Mouse (Mus musculus): ENCODE measurements around the gene Mrln.

Mrln gene

DNA sequence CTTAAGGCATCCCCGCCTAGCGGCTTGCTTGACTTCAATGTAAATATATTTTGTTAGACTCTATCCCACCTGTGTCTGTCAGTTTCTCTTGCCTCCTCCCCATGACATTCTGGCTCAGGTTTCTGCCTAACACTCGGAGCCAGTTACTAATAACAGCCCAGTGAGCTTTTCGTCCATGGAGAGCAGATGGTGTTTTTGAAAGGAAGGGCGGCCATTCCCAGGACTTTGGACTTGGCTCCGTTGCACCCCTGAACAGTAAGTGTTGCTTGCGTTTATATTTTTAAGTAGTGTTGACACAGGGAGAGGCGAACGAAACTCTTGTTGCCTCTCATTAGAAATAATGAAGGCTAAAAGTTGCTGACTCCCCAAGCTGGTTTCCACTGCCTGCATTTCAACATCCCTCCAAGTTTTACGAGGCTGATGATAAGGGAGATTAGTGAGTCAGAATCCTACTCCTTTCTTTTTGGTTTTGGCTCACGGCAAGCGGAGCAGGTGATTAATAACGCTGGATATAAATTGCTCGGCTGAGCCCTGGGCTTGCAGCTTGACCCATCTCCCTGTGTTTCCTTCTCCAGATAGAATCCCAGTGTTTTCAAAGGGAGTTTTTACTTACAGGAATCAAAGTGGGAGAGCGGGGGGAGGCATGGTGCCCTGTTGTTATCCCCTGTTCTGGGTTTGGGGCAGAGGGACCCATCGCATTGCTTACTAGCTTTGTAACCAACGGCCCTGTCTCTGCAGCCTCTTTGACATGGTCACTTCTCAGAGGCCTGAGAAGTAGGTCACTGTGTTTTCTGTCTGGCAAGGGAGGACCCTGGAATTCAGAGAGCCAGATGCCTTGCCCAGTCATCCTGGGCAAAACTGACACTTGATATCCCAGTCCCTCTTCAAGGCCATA lies at the start of gene Mrln:
Gene Mrln, plus strand, starts transcription at position 160 of the 895 bp plus-strand sequence.
- DNase-seq: peak in 1 of 2 experiments; percentile 34

DNA sequence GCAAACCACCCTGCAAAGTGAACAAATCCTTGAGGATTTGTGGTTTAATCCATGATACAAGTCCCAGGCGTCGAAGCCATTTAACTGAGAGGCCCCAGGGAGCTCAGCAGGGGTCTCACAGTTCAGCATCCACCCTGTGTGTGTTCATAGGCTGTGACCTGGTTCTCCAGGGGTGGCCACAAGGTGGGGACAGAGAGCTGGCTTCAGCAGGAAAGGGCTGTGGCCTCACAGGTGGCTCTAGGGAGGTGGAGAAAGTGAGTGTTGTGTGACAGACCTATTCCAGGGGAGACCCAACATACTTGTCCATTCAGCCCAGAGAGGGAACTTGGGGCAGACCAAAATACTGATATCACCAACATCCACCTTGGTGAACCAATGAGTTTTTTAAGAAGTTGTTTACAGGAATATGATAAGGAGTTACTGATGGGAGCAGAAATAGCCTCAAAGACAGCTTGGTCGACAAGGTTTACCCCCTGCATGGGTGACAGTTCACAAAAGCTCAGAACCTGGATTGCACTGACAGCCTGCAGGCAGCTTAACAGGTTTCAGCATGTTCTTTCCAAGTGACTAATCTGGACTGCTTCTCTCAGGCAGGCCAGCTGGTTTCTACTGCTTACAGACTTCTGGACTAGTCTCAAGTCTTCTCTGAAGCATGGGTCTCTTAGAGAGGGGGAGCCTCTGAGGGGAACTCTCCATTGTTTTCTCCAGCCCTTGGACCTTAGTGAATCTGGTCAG lies 47.9 kb upstream of the Mrln start:
- DNase-seq: peak; percentile 48 to 62

DNA sequence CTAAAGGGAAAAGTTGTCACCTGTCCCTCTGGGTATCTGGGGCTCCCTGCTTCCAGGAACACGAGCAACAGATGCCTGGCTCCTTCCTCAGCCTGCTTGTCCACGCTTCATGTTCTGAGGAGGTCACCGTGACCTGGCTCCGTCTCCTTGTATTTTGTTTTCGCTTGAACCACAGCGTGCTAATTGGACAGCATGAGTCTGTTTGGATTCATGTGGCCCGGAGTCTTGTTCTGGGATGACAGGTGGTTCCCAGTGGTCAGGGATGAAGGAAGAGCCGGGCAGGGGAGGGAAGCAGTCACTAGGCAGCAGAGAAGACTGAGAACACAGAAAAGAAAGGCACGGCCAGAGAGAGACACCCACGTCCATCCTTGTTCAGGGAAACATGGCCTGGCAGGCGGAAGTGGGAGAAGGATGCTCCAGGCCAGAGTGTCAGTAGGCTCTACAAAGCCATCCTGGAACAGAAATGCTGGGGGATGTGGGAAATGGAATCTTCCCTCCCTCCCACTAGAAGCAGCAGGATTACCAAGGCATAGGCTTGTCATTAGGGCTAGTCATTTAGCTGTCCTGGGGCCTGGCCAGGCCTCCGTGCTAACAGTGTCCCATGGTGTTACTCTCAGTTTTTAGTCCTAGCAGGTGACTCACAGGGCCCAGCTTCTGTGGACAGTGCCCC lies 44.7 kb upstream of the Mrln start:
- DNase-seq: no peak

DNA sequence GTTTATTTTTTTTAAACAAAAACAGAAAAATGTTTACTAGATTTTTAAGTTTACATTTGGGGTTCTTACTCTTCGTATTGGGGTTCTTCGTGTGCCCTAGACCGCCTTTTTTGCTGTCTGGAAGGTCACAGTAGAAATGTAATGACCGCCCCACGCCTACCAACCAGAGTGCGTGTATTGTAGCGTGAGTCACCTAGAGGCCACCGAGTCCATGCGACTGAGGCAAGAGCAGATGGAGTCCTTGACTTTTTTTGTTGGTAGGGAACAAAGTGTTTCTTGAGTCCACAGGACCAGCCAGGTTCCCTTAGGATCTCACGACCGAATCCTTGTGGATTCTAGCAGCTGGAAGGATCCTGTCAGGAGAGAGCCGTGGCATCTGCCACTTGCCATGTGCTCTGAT lies 43.7 kb upstream of the Mrln start:
- DNase-seq: no peak

DNA sequence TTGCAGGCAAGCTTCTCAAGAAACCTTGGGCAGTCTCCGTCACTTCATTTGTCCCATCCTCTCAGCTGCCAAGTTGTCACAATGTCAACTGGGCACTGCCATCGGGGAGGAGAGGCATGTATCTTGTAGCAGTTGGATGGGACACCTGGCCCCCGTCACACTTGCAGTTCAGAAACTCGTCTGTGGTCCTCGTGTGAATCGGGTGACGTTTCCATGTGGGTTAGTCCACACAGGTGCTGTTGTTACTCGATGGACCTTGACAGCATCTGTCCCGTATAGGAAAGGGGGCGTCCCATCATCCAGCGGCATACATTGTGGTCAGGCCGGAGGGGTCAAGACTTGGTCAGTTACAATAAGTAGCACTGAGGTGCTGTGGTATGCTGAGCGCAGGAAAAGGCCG lies 43.0 kb upstream of the Mrln start:
- no peak for DNase-seq

DNA sequence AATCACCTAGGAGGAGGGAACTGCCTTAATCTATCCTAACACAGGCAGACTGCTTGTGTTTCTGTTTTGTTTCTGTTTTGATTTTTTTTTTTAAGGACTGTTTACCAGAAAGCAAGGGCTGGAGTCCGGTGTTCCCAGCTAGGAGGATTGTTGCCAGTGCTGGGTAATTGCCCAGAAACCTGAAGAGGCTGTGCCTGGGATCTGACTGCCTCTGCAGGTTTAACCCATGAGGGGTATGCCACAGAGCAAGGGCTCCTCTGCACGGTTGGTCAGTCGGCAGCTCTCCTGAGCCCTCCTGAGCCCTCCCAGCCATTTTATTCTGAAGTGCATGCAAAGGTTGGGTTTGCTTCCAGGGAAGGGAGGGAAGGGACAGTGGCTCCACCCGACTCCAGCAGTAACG lies 40.8 kb upstream of the Mrln start:
- DNase-seq: no peak

DNA sequence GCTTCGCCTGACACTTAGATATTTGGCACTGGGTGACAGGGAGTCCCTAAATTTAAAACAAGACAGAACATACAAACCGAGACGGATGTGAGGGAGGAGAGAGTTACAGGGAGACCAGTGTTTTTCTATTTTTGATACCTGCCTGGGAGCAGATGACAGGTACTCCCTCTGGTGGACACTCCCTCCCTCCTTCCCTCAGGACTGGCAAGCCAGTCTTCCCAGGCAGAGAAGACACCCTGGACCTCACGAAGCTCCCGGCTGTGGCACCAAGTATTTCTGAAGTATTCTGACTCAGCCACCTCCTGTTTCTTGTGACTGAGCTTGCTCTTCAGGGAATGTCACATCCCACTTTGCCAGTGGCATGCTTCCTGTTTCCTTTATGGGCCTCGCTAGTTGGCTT lies 38.6 kb upstream of the Mrln start:
- peak in 1 of 2 experiments; percentile 52 for DNase-seq

DNA sequence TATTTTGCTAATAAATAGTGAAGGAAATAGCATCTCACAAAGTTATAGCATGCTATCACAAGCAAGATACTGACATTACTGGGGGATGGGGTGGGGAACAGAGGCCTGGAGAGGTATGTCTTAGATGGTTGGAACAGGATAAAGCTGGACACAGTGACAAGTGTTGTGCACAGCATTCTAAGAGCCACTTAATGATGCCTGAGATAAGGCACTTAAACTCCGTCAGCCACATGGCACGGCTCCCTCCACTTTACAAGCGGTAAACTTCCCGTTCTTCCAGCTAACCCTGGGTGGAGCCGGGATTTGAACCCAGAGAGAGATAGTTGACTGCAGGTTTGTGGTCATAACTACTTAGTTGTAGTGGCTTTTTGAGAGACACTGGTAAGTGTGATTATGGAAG lies 38.0 kb upstream of the Mrln start:
- DNase-seq: no peak

DNA sequence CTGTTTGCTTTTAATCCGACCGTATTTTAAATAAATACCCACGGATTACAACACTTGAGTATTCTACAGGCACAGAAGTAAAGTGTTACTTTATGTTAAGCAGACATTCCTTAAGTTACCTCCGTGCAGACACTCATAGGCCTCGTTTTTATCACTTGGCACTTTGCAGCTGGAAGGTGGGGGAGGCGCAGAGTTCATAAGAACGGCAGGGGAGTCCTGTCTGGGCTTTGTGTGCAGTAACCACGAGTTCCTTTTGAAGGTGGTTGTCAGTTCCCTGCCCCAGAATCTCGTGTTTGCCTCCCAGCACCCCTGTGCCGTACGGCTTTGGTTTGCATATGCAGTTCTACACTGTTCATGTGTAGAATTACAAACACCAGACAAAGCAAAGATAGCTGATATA lies 36.8 kb upstream of the Mrln start:
- DNase-seq: no peak

DNA sequence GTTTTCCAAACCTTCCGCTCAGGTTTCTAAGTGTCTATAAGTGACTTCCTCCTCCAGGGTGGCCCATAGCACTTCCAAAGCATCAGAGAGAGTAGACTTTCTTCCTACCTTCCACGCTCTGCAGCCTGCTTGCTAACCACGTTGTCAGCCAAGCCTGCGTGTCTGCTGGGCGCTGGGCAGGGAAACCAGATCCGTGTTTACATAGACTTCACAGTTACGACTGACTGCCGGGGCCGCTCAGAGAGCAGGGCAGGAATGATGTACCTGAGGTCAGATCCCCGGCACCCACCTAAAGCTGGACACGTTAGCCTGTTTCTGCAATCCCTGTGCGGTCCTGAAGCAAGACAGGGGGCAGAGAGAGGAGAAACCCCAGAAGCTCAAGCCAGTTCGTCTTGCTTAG lies 36.1 kb upstream of the Mrln start:
- no peak for DNase-seq

DNA sequence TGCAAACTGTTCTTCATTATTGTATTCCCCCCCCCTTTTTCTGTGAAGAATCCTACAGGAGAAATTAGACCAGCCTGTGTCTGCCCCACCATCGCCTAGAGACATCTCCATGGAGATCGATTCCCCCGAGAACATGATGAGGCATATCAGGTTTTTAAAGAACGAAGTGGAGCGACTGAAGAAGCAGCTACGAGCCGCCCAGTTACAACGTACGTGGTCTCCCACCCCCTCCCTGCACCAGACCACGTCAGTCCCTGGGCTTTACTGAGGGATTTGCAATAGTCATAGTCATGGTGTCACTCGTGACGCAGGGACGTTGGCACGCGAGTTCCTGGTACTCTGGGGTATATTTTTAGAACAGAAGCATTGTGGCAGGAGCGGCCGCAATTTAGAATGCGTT lies 35.4 kb upstream of the Mrln start:
- DNase-seq: no peak

DNA sequence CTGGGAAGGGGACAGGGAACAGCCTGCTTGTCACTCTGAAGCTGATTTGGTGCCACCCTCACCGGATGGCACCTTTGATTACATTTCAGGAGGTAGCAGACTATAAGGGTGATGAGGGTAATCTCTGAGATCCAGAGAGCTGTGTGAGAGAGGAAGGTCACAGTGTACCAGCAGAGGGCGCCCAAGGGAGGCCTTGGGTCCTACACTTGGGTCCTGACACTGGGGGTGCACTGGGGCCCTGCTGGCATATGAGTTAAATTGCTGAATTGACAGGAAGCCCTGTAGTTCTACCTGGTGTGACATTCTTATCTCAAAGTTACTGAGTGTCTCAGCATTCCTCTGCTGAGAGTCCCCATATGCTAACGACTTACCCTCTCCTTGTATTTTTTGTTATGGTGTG lies 31.1 kb upstream of the Mrln start:
- peak; percentile 84 to 89 for DNase-seq

DNA sequence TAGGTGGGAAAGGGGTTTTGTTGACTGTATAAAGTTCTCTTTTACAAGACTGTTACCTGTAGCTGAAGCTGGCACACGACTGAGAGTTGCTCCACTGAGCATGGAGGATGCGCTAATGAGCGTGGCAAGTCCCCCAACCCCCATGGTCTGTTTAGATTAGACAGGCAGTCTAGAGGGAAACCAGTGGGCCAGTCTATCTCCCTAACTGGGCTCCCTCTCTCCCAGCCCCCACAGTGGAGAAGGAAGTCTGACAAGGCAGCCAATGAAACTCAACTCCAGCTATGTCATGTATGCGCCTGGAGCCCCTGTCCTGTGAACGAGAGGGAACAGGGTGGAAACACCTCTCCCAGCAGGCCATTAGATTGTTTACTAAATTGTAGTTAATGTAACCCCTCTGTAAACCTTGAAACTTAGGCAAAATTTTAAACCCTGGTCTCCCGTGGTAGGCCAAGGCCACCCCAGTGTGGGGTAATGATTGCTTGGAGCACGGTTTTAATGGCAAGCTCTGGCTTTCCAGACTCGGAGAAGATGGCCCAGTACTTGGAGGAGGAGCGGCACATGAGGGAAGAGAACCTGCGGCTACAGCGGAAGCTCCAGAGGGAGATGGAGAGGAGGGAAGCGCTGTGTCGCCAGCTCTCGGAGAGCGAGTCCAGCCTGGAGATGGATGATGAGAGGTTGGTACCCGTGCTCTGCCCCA lies 29.8 kb upstream of the Mrln start:
- DNase-seq: no peak

DNA sequence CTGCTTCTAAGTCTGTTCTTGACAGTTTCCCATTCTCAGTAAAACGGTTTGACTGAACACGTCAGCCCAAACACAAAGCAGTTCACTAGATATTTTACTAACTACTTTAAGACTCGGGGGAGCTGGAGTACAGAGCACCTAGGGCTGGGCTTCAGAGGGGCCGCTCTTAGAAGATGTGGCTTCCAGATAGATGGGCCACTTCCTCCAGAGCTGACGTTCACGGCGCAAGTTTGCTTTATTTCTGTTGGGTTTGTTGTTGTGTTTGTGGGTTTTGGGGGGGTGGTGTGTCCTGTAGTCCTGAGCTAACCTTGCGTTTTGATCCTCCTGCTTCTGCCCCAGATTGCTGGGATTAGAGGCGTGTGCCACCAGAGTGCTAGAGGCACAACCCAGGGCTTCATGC lies 23.7 kb upstream of the Mrln start:
- DNase-seq: no peak

DNA sequence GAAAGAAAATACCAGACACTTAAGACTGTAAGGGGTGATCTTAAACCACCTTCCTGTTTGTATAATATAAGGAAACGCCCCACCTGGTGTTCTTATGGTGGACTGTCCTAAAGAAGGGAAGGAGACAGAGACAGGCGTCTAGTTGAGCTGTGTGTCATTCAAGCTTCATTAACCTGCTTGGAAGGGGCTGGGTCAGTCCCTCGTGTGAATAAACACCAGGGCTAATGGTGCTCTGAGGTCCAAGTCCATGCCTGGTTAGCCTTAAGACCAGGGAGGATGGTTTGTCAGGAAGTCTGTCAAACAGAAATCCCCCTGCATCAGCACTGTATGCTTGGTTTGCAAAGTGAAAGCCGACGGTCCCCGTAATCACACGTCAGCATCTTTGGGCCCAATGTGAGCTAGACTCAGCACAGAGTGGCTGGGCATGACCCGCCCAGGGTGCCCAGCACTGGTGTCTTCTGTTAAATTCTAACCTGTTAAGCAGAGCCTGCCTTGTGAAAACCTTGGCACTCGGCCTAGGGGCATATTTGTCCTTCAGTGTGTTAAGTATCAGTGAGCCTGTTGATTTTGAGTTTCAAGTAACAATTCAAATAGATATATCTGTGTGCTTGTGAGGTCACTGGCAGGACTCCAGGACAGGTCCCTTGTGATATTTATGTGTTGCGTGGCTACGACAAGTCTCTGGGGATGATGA lies 23.0 kb upstream of the Mrln start:
- DNase-seq: peak; percentile 92 to 96

DNA sequence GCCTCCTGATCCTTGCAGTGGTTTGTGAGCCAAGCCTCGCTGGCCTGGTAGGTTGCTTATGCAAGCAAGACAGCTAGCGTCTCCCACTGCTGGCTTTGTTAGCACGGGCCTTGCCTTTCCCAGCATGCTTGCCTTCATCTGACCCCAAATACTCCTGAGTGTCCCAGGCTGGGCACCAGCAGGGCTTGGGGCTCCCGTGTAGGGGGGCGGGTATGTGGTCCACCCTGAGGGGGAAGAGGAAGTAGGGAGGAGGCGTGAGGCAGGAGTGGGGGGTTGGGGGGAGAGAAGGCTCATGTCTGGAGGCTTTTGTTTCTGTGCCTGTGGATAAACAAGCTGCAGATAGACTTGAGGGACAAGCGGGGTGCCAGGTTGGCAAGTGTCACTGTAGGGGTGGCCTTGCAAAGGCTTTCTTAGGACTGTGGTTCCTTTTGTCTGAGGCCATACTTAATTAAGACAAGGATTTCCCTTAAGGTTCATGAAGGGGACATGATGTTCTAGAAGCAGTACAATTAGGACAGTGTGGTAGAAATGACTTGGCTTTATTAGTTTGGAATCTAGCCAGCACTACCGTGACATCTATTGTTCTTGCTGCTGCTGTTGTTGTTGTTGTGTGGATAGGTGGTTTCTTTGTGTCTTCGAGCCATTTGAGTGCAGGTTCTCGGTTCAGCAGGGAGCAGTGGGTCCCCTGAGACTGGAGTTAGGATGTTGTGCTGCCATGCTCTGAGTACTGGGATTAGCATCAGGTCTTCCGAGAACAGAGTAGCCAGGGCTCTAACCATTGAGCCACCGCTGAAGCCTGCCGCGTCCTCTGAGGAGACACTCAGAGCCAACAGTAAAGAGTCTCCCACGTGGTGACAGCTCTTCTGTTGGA lies 21.0 kb upstream of the Mrln start:
- DNase-seq: peak; percentile 50 to 81

DNA sequence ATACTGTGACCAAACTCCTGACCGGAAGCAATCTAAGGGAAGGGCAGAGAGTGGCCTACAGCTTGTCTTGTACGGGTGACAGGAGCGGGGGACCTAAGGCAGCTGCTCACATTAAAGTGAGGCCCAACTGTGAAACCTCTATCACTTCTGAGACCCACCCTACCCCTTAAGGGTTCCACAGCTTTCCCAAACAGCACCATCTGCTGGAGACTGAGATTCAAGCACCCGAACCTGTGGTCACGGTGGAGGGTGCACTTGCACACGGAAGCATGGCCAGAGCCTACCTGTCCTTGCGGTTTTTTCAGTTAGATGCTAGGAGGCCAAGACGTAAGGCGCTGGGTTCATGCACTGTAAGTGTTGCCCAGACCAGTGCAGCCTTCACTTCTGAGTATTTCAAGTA lies 18.3 kb upstream of the Mrln start:
- DNase-seq: peak in 1 of 2 experiments; percentile 60

DNA sequence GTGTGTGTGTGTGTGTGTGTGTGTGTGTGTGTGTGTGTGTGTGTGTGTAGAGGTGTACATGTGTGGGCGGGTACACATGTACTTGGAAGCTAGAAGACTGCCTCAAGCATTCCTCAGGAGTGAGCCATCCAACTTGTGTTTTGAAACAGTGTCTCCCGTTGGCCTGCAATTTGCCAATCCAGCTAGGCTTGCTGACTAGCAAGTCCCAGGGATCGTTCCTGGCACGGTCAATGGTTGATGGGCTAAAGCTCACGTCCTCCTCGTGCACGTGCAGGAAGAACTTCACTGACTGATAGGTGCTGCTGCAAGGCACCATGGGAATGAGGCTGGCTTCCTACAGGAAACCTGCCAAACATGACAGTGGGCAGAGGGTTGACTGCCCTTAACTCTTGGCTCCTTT lies 17.9 kb upstream of the Mrln start:
- DNase-seq: peak; percentile 38 to 78

DNA sequence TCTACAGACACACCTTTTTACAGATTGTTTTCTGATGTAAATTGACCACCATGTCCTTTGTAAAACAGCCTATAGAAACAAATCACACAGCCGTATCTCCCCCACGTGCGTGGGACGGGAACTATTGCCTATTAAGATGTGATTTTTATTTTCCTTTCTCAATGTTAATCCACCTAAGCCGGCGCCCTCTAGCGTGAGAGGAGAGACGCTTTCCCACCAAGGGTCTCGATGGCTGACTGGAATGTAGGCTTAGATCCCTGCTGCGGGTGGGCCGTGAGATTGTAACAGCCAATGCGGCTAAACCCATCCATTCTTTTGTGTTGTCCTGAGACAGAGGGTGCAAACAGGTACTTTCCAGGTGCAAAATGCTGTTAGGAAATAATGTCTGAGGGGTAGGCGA lies 14.6 kb upstream of the Mrln start:
- DNase-seq: no peak

DNA sequence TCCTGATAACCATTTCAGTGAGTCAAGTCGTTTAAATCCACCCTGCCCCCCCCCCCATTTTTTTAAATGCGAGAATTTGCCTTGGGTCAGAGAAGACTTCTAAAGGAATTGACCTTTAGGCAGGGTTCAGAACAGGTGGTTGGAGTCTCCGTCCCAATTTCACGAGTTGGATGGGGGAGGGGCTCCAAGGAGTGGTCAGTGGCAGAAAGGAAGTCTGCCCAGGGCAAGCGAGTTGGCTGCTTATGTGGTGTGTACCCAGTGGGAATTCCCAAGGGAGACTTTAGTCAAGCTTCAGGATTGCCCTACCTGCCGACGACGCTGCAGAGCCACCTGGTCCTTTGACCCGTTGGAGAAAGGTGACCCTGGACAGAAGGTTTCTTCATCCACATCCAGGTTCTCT lies 10.2 kb upstream of the Mrln start:
- peak in 1 of 2 experiments; percentile 65 for DNase-seq

DNA sequence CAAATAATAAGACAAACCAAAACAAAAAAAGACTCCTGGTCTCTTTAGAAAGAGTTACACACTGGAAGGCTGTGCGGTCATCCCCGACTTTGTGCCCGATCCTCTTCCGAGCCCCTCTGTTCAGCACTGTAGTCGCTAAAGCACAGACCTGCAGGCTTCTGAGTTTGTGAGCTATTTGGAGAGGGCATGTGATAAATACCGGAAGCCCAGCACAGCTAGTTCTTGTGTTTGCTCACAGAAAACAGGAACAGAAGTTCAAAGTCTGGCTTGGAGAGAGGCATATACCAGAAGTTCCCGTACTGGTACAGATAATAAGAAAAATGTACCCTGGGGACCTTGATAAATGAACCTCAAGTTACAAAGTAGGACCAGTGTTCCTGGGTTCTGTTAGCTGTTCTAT lies 9.2 kb upstream of the Mrln start:
- no peak for DNase-seq
